Mouse (Mus musculus): ENCODE results near the gene Pck2.

Gene Pck2

DNA sequence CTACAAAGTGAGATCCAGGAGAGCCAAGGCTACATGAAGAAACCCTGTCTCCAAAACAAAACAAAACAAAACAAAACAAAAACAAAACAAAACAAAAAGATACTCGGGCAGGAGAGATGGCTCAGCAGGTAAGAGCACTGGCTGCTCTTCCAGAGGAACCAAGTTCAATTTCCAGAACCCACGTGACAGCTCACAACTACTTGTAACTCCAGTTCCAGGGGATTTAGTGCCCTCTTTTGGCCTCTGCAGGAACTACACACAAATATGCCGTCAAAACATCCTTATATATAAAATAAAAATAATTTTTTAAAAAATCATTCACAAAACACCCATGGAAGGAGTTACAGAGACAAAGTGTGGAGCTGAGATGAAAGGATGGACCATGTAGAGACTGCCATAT is 12.1 kb upstream of the Pck2 start:
- no peak for DNase-seq (ENCODE audit: low spot score)

DNA sequence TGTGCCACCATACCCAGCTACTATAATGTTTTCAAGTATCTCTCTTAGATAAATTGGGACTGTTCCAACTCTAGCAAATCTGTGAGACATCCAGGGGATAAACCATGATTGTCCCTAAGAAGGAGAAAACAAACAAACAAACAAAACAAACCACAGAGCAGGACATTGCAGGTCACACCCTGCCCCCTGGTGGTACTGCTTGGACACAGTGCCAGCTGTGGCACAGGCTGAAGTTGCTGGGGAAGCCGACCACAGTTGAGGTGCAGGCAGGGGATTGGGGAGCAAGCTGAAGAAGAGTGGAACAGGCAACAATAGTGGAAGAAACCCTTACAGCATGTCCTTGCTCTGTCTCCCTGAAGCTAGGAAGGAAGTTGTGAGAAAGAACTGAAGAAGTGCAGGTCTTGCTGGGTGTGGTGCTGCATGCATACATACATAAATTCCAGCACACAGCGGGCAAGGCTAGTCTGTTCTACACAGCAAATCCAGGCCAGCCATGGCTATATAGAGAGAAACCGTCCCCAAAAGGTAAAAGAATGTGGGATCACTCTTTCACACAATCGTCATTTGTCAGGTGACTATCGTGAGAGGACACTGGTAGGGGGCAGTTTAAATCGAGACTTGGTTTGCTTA is 3.8 kb upstream of the Pck2 start:
- DNase-seq (ENCODE audit: low spot score) = no peak

DNA sequence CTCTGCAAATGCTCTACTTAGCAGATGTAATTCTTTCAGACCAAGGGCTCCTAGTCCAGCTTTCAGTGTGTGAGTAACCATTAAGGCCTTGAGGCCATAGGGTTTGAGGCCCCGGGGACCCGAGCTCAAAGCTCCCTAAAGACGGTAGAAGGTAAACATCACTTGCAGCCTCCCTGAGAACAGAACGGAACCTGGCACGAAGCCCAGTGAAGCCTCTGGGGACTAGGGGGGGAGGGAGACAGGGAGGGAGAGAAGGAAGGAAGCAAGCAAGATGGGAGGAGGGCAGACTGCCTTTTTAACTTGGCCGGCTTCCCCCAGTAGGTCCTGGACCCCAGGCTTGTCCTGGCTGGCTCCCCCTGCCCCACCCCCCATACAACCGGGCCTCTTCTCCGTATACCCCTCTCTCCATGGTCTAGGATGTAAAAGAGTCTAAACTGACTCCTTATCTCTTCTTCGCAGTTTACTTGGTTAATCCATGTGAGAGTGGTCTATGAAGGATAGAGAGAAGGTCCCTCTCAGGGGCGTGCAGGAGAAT is 788 bp downstream of the Pck2 start:
- DNase-seq (ENCODE audit: low spot score) = peak; percentile 78

DNA sequence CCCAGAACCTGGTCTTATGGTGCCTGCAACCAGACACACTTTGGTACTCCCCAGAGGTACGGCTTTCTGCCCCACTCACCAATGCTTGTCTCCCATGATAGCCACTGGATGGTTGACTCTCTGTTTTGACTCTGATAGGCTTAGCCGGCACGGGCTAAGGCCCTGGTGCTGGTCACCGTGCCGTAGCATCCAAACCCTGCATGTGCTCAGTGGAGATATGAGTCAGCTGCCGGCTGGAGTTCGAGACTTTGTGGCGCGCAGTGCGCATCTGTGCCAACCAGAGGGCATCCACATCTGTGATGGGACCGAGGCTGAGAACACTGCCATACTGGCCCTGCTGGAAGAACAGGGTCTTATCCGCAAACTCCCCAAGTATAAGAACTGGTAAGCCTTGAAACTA is 2.2 kb downstream of the Pck2 start:
- DNase-seq (ENCODE audit: low spot score) = no peak

DNA sequence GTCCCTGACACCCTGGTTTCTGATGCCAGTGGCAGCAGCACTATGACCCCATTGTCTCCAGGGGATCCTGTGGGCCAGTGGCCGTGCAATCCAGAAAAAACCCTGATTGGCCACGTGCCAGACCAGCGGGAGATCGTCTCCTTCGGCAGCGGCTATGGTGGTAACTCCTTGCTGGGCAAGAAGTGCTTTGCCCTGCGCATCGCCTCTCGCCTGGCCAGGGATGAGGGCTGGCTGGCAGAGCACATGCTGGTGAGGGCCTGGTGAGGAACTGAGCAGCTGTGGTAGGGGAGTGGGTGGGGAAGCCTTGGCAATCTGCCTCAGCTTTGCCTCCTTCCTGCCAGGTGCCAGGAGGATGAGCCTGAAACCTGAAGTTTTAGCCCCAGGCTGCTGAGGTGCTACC is 4.3 kb downstream of the Pck2 start:
- no peak for DNase-seq (ENCODE audit: low spot score)

DNA sequence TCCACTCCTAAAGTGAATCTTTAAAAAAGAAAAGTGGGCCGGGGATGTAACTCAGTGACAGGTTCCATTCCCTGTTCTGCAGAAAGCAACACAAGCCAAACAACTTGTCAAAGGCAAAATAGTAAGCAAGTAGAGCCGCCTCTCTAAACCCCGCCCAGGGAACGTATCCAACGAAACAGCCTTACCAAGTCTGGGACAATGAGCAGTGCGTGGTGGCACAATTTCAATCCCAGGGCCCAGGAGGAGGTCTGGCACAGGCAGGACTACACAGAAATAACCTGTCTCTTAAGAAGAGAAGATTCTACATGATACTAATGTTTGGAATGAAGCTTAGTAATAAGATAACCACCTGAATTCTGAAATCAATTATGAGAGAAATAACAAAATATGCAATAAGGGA is 10.1 kb downstream of the Pck2 start:
- DNase-seq (ENCODE audit: low spot score) = no peak

DNA sequence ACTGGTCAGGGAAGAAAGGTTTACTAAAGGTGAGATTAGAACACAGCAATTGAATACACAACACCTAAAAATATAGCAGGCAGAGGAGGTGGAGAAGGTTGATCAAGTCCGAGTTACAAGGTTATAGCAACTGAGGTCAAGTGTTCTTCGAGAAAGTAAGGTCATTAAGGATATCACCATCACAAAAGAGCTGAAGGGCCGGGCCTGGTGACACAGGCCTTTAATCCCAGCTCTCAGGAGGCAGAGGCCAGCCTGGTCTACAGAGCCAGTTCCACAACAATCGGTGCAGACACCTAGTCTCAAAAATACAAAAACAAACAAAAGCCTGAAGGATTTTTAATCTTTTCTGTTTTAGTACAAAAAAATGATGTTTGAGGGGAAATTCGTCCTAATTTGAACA is 11.3 kb downstream of the Pck2 start:
- no peak for DNase-seq (ENCODE audit: low spot score)

DNA sequence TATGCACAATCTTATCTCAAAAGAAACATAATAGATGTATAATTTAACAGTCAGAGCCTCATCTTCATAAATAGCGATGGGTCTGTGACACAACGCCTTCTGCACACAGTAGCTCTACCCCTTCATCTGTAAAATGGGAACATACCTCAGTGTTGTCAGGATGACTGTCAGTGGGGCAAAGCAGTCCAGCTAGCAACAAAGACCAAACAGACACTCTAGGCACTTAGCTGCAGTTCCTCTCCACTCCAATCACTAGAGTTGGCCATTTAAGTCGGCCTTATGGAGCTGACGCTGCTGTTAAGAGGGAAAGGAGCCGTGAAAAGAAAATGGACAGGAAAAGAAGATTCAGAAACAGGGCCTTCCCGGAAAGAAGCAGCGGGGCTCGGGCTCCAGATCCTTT is 11.7 kb downstream of the Pck2 start:
- DNase-seq (ENCODE audit: low spot score) = no peak

DNA sequence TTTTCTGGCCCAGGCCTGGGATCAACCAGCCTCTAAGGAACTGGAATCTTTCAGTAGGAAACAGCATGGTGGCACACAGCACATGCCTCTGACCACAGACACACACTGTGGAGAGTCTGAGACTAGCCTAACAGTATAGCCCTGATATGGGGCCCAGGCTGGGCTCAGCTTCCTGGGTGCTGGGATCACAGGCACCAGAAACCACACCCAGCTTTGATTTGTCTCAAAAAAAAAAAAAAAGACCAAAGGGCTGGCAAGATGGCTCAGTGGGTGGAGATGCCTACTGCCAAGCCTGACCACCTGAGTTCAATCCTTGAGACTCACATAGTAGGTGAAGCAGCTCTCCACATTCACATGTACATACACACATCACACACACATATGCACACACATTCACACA is 14.6 kb downstream of the Pck2 start:
- DNase-seq (ENCODE audit: low spot score) = no peak

DNA sequence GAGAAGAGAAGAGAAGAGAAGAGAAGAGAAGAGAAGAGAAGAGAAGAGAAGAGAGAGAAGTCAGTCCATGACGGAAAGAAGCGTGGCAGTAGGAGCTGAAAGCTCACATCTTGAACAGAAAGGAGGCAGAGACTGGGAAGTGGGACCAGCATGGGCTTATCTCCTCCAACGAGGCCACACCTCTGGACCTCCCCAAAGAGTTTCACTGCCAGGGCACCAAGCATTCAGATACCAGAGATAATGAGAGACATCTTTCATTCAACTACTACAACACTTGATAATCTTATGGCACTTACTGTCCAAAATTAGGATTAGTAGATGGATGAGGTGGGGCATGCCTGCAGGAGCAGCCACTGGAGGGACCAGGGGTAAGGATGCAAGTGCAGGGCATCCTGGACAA is 15.7 kb downstream of the Pck2 start:
- no peak for DNase-seq (ENCODE audit: low spot score)

DNA sequence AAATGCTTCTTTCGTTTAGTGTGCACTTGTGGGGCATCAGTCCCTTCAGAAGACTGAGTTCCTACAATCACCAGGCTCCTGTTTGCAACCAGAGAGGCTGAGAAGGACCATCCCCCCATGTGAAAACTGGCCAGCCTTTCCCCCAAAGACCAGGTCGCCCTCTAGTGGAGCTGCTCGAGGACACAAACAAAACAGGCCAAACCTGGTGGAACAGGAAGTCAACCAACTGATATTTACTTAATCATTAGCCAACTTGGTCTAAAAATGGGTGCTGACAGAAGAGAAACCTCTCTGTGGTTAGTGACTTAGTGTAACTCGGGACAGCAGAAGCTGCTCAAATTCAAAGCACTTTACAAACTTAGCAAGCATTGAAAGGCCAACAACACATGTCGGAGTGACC is 16.9 kb downstream of the Pck2 start:
- DNase-seq (ENCODE audit: low spot score) = peak; percentile 65

DNA sequence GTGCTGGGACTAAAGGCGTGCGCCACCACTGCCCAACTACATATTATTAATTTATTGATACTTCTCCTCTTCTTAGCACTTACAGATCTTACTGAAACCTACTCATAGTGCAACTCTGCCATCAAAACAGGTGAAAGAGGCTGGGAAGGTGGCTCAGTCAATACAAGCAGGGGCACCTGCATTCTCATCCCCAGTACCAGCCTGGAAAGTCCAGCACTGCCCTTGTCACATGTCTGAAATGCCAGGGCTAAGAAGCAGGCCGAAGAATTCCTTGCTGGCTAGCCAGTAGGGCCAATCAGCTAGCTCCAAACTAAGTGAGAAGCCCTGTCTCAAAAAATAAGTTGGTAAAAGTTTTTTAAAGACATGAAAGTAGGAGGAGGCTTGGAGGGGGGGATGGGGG is 17.5 kb downstream of the Pck2 start:
- no peak for DNase-seq (ENCODE audit: low spot score)

DNA sequence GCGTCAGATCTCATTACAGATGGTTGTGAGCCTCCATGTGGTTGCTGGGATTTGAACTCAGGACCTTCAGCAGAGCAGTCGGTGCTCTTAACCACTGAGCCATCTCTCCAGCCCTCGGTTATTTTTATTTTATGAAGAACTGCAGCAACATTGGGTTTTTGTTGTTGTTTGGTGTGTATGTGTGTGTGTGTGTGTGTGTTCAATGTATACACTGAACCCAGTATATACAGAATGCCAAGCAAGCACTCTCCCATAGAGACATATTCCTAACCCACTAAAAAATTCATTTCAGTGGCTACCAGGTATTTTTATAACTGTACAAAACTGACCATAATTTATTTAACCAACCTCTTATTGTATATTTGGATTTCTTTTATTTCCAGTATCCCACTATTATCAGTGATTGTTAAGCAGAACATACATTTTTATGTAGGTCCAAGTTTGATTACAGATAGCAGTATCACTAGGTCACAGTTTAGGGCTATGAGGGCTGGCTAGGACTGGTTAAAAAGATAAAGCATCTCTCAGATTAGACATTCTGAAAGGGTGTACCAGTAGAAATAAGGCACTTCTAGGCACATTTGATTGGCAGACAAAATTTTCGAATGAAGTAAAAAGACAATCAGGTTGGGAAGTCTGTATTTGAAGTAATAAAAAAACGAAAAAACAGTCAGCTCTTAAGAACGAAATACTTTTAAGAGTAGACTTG is 18.8 kb downstream of the Pck2 start:
- no peak for DNase-seq (ENCODE audit: low spot score)

DNA sequence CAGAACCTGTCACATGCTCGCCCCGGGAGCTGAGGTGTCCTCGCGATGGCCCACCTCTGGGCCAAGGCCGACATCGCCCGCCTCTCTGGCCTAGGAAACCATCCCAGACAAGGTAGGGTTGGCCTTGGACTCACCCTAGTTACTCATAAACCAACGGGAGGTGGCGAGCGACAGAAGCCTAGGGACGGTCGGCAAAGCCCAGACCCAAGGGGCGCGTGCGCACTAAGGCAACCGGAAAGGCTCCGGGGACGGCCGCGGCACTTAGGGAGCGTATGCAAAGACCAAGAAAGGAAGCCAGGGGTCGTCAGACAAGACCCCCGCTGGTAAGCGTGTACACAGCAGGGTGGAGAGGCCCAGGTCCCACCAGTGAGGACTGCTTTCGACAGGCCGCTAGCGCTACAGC is 19.7 kb downstream of the Pck2 start, which contains the start of gene Dcaf11:
Gene Dcaf11, plus strand, starts transcription at position 208 of the 403 bp plus-strand sequence.
- DNase-seq (ENCODE audit: low spot score) = peak; percentile 93

DNA sequence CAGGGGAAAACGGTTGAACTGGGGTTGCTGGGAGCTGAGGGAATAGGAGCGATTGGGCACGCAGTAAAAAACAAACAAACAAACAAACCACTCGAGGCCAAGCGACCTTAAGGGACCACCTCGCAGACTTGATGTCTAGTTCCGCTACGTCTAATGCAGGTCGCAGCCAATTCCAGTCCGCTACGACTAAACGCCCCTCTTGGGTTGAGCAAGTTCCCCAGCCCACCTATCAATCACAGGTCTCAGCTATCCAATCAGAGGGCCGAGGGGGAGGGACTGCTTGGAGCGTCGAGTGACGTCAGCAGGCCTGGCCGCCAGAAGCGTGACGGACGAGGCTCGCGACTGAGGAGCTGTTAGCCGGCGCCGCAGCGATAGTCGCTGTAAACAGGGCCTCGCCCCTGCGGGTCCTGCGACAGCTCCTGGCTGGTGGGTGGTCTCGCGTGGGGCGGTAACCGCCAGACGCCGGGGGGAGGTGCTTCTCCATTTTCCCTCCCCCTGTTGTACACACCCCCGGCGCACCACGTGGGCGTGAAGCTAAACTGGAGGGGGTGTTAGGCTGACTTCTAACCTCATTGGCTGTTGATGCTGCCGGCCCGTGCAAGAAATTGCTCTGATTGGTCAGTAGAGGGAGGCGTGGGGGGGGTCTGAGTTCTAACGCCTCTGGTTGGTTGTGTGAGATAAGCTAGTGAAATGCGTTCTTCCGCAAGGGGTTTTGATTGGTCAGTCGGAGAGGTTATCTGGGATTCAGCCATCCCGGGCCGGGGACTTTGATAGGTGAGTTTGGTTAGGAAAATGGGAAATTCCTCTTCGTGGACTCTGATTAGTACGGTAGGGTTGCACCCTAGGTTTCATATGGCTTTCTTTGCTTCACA is 20.4 kb downstream of the Pck2 start, which contains the start of gene A730061H03Rik:
Gene A730061H03Rik, minus strand, starts transcription at position 205 of the 872 bp plus-strand sequence.
- peak; percentile 99 for DNase-seq (ENCODE audit: low spot score)

DNA sequence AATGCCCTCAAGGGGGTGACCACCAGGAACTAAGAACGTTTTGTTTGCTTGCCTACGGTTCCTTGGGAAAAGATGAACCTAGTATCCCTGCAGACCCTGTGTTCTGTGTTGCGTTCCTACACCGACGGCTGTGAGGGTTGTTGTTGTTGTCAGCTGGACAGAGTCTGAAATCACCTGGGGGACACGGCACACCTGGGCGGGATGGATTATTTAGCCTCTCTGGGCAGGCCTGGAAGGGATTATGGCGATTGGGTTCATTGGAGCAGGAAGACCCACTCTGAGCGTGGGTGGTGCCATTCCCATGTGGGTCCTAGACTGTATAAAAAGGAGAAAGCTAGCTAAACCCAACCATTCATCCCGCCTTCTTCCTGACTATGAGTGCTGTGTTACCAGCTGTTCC is 21.8 kb downstream of the Pck2 start:
- peak; percentile 17 for DNase-seq (ENCODE audit: low spot score)

DNA sequence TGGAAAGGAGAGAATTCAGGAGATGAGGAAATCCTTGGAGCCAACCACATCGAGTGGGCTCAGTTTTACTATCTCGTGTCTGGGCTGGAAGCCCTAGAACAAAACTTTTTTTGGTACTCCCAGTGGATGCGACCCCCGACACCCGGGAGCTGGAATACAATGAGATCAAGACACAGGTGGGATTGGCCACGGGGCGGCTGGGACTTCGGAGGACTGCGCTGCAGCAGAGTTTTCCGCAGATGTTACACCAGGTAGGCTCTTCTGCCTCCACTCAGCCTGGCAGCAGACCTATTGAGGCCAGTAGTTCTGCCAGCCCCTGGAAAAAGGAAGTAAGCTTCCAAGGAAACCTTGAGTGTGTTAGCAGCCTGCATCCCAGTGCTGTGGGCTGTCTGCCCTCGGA is 23.2 kb downstream of the Pck2 start:
- DNase-seq (ENCODE audit: low spot score) = peak; percentile 8

DNA sequence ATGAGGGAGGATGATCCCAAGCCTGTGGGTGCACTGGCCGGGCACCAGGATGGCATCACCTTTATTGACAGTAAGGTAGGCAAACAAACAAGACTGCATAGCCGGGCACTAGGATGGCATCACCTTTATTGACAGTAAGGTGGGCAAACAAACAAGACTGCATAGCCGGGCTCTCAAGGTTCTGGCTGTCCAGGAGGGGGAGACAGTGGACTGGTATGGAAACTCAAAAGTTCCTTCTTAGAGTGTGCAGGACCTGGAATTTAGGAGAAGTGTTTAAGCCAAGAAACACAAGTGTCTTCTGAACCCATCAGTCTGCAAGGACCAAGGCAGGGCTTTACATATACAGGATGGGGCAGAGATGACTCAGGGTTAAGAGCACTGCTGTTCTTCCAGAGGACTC is 25.7 kb downstream of the Pck2 start:
- DNase-seq (ENCODE audit: low spot score) = no peak

DNA sequence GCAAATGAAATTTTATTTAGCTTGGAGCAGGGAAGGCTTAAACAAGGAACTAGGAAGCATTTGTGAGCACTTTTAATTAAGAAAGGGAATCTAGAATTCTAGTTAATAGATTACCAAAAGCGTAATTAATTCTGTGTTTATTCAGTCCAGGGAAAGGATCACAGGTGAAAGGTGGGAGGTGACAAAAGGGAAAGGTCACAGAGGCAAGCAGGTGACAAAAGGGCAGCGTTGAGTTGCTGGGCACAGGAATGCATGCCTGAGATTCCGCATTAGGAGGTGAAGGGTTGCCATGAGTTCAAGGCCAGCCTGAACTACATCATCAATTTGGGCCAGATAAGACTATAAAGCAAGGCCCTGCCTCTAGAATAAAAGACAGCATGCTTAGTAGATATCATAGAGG is 27.4 kb downstream of the Pck2 start:
- no peak for DNase-seq (ENCODE audit: low spot score)

DNA sequence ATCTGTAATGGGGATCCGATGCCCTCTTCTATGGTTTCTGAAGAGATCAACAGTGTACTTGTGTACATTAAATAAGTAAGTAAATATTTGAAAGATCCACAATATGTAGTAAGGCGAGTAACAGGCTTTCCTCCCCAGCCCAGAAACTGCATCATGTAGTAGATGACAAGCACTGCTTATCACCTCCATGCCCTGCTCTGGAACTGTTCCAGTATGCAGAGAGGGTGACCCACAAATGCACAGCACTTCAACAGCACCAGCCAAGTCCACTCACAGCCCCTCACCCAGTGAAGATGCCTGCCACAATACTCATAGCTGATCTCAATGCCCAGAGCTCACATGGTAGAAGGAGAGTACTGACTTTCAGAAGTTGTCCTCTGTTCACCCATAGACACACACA is 30.5 kb downstream of the Pck2 start:
- DNase-seq (ENCODE audit: low spot score) = no peak

DNA sequence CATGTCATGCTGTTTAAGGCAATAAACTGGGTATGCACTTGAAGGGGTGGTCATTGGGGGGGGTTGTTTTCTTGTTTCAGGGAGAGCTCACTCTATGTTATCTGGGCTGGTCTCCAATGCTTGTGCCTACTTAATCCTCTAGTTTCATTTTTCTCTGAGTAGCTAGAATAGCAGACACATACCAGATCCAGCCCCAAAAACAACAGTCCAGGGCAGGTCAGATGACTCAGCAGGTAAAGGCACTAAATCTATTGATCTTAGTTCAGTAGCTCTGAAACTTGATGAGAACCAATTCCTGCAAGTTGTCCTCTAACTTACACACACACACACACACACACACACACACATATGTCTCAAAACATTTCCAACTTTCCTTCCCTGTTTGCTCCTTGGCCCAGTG is 31.7 kb downstream of the Pck2 start:
- no peak for DNase-seq (ENCODE audit: low spot score)

DNA sequence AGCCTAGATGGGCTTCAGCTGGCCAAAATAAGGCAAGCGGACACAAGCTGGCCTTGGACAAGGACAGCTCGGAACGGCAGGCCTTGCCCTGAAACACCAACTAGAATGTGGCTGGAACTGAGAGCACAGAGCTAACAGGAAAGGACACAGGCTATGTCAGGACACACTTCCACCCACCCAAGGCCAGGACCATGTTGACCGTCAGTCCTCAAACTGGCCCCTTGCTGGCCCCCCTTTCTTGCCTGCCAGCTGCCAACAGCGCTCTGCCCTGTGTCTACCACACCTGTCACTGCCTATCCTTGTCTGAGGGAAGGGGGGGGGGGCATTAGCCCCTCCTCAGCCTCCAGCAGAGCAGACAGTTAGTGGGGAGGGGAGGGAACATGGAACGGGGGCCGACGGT is 35.2 kb downstream of the Pck2 start, which contains the start of gene Fitm1:
Gene Fitm1, plus strand, starts transcription at position 316 of the 400 bp plus-strand sequence.
- no peak for DNase-seq (ENCODE audit: low spot score)

DNA sequence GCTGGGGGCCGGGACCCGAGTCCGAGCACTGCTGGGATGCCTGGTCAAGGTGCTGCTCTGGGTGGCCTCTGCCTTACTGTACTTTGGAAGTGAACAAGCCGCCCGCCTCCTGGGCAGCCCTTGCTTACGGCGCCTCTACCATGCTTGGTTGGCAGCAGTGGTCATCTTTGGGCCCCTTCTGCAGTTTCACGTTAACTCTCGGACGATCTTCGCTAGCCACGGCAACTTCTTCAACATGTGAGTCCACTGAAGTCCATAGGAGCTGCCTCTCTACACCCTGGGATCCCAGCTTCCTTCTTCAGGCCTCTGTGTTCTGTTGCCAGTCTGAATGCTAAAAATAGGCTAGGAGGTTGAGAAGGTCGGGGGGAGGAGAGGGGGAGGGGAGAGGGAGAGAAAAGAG is 35.6 kb downstream of the Pck2 start:
- DNase-seq (ENCODE audit: low spot score) = no peak
